Mouse (Mus musculus) adipocyte (in vitro differentiated cells): ENCODE data around the gene Syngap1.

Experiments used
- DNase-seq: peaks from one replicate; pipeline ENCODE4 v3.0.0-alpha.2; 2016; ENCODE audit warnings: low spot score

Gene Syngap1

DNA sequence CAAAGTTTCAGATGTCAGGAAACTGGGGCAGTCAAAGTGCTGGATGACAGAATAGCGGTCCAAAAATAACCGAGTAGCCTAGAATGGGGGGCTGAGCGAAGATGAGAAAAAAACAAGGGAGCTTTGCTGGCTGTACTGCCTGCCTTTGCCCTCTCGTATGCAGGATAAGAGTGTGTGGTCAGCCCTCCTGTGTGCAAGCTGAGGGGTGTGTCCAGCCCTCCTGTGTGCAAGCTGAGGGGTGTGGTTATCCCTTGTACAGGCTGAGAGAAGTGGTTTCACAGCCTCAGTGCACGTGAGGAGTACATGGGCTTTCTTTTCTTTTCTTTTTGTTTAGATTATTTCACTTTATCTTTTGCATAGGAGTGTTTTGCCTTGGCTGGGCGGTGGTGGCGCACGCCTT is 54.5 kb downstream of the Syngap1 start:
- DNase-seq: no peak

DNA sequence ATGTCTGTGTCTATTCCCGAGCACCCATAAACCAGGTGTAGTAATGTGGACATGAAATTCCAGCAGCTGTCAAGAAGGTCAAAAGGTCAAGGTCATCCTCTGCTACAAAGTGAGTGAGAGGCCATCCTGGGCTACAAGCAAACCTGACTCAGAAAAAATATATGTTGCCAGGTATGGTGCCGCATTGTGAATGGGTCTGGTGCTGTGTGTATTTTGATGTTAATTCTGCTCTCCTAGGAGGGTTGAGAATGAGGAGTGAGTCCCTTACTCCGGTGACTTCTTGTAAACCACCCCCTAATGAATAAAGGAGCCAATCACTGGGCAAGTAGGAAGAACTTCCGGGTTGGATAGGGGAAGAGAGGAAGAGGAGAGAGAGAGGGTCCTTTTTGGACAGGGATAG is 56.6 kb downstream of the Syngap1 start:
- no peak for DNase-seq

- no peak for DNase-seq
These were observed 57.2 kb downstream of the Syngap1 start for GRCm38 (mm10) chr17:26998283-26998682.

GRCm38 (mm10) chr17:26999996-27000395 is 58.9 kb downstream of the Syngap1 start:
- no peak for DNase-seq

DNA sequence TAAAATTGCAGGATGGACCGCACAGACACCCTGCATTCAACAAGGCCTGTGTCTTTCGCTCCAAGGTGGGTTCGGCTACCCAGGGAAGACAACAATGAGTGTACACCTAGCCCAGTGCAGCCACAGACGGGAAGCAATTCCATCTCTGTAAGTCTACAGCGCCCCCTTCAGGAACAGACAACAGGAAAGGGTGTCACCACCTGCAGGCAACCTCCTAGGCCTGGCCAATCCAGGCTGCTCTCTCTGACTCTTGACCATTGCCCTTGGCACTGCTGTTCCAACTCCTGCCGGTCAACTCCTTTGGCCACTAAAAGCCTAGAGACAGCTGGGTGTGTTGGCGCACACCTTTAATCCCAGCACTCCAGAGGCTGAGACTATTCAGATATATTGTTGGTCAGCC is 60.1 kb downstream of the Syngap1 start:
- no peak for DNase-seq

- DNase-seq: no peak
These were observed 60.8 kb downstream of the Syngap1 start for GRCm38 (mm10) chr17:27001889-27002288.

DNA sequence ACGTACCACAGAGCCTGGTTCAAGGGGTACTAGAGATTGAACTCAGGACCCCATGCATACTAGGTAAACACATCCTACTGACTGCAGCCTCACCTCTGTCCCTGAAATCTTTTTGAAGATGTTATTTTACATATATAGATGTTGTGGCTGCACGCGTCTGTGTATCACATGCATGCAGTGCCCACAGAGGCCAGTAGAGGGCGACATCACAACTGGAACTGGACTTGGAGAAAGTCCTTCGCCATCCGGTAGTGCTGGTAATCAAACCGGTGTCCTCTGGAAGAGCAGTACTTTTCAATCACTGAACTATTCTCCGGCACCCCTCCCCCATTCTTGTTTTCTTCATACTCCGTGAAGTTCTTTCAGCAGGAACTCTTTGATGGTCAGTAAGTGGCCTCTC is 63.4 kb downstream of the Syngap1 start:
- DNase-seq: no peak

DNA sequence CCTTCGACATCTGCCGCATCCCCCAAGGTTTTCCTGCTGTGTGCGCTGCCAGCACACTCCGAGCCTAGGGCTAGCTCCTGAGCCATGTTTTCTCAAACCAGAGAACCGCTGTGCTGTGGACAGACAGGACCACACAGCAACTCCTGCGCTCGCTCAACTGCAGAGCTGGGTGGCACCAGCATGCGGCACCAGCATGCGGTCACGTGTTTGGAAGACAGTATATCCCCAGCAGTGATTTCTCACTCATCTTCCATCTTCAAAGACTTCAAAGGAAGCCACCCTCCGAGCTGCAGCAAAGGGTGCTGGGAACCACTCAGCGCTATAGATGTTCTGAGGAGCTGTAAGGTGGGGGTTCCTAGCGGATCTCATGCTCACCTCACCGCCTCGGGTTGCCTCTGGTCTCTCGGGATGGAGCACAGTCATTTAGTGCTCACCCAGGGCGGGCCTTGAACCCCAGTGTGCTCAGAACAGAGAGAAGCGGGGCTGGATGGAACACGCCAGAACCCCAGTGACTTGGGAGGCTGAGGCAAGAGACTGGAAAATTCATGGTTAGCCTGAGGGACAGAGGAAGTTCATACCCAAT is 63.9 kb downstream of the Syngap1 start:
- no peak for DNase-seq

GRCm38 (mm10) chr17:27005644-27006043 is 64.6 kb downstream of the Syngap1 start:
- DNase-seq: no peak

- no peak for DNase-seq
These were observed 67.2 kb downstream of the Syngap1 start for GRCm38 (mm10) chr17:27008277-27008676.

GRCm38 (mm10) chr17:27011167-27011566 is 70.1 kb downstream of the Syngap1 start:
- no peak for DNase-seq

DNA sequence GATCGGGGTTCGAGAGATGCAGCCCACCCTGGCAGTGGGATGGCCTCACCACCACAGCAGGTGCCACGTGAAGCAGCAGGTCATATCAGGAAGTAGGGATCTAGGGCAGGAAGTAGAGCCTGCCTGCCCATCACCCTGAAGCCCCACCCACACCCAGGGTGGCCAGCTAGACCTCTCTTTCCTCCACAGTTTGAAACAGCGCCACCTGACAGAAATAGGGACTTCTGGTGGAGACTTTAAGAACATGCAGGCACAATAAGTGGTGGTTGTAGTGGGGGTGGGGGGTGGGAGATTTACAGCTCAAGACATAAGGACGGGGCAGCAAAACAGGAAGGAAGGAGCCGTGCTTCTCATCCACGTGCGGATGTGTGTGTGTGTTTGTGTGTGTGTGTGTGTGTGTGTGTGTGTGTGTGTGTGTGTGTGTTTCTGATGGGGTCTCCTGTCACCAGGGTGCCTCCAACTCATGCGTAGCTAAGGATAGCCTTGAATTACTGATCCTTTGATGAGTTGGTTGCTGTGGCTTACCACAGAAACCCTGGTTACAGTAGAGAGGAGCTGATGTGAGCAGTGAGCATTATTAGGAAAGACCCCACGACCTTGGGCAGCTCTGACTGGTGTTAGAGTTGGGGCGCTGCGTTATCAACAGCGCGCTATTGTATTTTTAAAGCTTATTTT is 71.1 kb downstream of the Syngap1 start:
- no peak for DNase-seq

GRCm38 (mm10) chr17:27012909-27013308 is 71.9 kb downstream of the Syngap1 start:
- peak; percentile 48 for DNase-seq

GRCm38 (mm10) chr17:27017564-27018499 is 76.8 kb downstream of the Syngap1 start:
- peak; percentile 60 for DNase-seq

DNA sequence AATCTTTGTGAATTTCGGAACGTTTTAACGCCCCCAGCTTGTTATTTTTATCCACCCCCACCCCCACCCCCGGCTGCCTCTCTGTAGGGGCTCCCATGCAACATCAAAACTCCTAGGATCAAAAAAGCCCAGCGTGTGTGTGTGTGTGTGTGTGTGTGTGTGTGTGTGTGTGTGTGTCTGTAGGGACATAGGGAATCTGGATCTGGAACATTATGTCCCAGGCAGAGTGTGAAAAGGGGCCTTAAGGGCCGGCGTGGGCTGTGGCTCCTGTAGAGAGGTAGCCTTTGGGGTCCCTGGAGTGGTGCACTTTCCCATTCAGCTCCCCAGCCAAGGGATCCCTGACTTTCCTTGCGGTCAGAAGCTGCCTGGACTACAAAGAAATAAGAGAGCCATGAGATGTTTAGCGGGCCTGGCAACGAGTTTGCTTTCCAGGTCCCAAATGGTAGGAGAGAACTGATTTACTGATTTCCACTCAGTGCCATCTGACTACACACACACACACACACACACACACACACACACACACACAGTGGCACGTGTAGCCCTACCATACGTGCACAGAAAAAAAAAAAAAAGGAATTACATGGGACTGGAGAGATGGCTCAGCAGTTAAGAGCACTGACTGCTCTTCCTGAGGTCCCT is 77.6 kb downstream of the Syngap1 start:
- DNase-seq: no peak

DNA sequence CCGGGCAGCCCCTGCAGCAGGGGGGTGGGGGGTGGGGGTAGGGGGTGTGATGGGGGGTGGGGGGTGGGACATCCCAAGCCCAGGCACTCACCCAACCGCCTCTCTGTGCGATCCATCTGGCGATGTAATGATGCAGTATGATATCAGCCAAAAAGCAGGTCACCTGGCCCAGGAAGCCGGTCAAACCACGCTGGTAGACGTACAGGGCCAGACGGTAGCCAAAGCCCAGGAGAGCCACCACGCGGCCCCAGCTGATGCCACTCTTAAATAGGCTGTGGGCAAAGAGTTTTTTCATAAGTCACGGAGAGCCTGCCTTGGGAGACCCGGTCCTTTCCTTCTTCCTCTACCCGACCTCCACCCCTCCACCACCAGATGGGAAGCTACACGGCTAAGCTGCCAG is 80.0 kb downstream of the Syngap1 start:
- no peak for DNase-seq

GRCm38 (mm10) chr17:27021736-27022135 is 80.7 kb downstream of the Syngap1 start:
- no peak for DNase-seq
